8 mouse cellular contexts compared by ENCODE assay signal in genomic region chr11:55023049-55023564, GRCm38 (mm10). TPM values are rescaled to one million over a fixed set of nuclear protein-coding genes. Genes with fewer than 3 reads are reported as not detected.
DNase-seq lines count a peak whose midpoint lies in the region; ATAC-seq lines count a peak whose summit lies in the region.

No protein-coding gene starts in this region.

- H3K4me1 ChIP-seq in brown adipose tissue, adult 24 weeks (ENCODE audit: control insufficient read depth, insufficient read depth, insufficient read length, low read length): peaks cover 58% of the 10 kb centered on the region

- peak; percentile 91 to 94 for DNase-seq in CD8-positive naive resting alpha-beta T cell, adult 2 months (ENCODE audit: low read depth in 2 of 2, low spot score in 2 of 2)
- DNase-seq in layer of hippocampus, postnatal 10 days (ENCODE audit: low spot score in 2 of 2): peak; percentile 85 to 88
- DNase-seq in lung, postnatal 25 days (ENCODE audit: low spot score): peak; percentile 90
- peak; percentile 87 for DNase-seq in ovary, postnatal 36 days (ENCODE audit: low spot score)
- DNase-seq in thymus, postnatal 14 days: peak; percentile 95

- peak; percentile 29 for ATAC-seq in frontal cortex, adult (ENCODE audit: low TSS enrichment)
- ATAC-seq in hematopoietic stem cell, adult 5-6 weeks (replicated peaks in 1 of 2; ENCODE audit: insufficient read depth in 1 of 2, low FRiP score in 2 of 2, low TSS enrichment in 1 of 2, low read depth in 1 of 2, poor library complexity in 2 of 2, severe bottlenecking in 2 of 2): peak; percentile 91 to 95

- H3K27ac ChIP-seq in brown adipose tissue, adult 24 weeks (replicated peaks; ENCODE audit: low read depth, low read length): peak overlapping the region; percentile 81

- no peak overlapping the region for H3K4me3 ChIP-seq in brown adipose tissue, adult 24 weeks (ENCODE audit: insufficient read depth, low read depth, low read length)

RNA-seq across cellular contexts. Expression of gene Anxa6, which starts 10.1 kb away (rescaled TPM):
- polyA plus RNA-seq in brown adipose tissue, adult 24 weeks (2012; ENCODE audit: insufficient read depth, insufficient read length, missing spikeins): 212 and 213 TPM in 2 replicates
- 62.0 and 69.8 TPM in 2 replicates for total RNA-seq in hematopoietic stem cell, adult 5-6 weeks (2017)
- total RNA-seq in layer of hippocampus, postnatal 10 days (2021): 10 to 100 TPM; 88.4 to 88.7 TPM

RNA-seq across cellular contexts. Expression of gene Ccdc69, which starts 54.8 kb away (rescaled TPM):
- polyA plus RNA-seq in brown adipose tissue, adult 24 weeks (2012; ENCODE audit: insufficient read depth, insufficient read length, missing spikeins): 42.5 and 46.3 TPM in 2 replicates
- total RNA-seq in hematopoietic stem cell, adult 5-6 weeks (2017): 47.6 and 48.7 TPM in 2 replicates
- total RNA-seq in layer of hippocampus, postnatal 10 days (2021): under 1 TPM; 0.40 to 0.59 TPM

Comparison
In these comparisons a context has a peak if more than half of its experiments do, and no peak if none do; other contexts are left out.
1. RNA of gene Ccdc69, which starts 54.8 kb away (total RNA-seq): 47.6 to 48.7 TPM in hematopoietic stem cell, adult 5-6 weeks; 0.40 to 0.59 TPM in layer of hippocampus, postnatal 10 days; every median in the first group is over 10 times any median in the second.
2. Peak in every context shown above with its lines, with median percentiles within 50 percentile points of each other: DNase-seq.